Mouse (Mus musculus): ENCODE measurements around the gene Olfr788. TPM values are rescaled to one million over a fixed set of nuclear protein-coding genes. Genes with fewer than 3 reads are reported as not detected.

Gene Olfr788
- total RNA-seq (2021) (not detected), polyA plus RNA-seq (2012; rRNA removed) (not detected in 2 replicates)
- long read RNA-seq = 0 reads

DNA sequence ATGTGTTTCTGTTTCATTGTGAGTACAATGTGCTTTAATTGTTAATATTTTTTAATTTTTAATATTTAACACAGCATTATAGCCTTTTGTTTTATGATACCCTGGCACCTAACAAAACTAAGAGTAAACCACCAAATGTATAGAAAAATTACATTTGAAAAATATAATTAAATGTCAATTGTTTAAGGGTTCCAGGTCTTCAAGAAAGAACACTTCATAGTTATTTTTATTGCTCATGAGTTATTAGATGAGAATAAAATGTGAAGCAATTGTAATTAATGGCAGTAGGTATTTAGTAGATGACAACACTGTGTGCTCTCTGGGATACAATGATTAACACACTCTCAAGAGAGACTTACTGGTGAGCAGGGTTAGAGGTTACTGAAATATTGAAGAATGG lies at the start of gene Olfr788:
Gene Olfr788, plus strand, starts transcription at position 301 of the 400 bp plus-strand sequence.
- no peak for DNase-seq

DNA sequence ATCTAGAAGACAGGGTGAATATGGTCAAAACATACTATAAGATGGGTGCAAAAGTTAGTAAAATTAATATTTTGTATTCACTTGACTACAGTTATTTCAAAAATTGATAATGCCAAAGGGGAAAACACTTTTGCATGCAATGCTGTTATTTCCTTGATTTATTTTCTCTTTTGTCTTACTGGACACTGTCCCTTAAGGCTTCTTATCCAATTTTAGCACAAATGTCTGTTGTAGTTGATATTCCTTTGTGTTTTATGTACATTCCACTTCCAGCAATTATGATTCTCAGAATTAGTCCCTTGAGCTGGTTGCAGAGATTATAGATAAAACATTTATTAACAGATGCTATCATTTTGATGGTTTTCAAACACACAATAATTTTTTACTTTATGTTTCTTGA lies 43.8 kb upstream of the Olfr788 start, which contains the start of gene Olfr786:
Gene Olfr786, plus strand, starts transcription at position 301 of the 400 bp plus-strand sequence.
- no peak for DNase-seq

DNA sequence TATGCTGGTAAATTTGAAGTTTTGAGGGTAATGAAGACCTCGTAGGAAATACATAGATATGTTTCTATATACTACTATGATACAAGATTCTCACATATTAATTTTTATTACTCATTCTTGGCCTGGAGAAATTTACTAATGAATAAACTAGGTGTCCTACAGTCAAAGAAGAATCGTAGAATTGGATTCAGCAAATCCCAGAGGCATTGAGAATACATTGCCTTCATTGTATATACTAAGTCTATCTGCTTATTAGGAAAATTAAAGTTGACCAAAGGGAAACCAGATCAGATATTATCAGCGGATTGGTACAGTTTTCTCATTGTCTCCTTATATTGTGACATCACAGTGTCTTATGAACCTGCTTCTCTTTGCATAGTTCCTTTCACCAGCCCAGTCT lies 9.2 kb upstream of the Olfr788 start, which contains the start of gene Olfr787:
Gene Olfr787, plus strand, starts transcription at position 301 of the 400 bp plus-strand sequence.
- no peak for DNase-seq

DNA sequence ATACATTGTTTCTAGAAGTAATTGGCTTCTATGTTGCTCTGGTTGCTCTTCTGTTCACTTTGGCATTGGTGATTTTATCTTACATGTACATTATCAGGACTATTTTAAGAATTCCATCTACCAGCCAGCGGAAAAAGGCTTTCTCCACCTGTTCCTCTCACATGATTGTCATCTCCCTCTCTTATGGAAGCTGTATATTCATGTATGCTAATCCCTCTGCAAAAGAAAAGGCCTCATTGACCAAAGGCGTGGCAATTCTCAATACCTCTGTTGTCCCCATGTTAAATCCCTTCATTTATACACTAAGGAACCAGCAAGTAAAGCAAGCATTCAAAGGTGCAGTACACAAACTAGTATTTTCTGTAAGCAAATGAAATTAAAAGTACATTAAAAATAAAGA lies 2.5 kb downstream of the Olfr788 start:
- DNase-seq = no peak

DNA sequence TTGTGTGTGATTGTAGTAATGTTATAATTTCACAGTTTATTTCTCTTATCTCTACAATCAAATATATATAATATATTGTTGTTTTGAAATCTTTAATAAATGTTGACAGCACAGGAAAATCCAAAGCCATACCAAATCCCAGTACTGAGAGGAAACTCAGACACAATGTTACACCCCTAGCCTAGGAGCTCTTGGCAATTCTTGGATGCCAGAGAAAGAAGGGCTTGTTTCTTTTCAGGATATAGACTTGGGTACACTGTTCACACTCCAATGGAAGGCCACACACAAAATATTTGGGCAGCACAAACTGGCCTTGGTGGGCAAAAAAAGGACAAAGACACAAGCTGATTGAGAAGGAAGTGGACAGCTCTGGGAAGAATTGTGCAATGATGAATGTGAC lies 2.9 kb downstream of the Olfr788 start:
- DNase-seq = no peak

DNA sequence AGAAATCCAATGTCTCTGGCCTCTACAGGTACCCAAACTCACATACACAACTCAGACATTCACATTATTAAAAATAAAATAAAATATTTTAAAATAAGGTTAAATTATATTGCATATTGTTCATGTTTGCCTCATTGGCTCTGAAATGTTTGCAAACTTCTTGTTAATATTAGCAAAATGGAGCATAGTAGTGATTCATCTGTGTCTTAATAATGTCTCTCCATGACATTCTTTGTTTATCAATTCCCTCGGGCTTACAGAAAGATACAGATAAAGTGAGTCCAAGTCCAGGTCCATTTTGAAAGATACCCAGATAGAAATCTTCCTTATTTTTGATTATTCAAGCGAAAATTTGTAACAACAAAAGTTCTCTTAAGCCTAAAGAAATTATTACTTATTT lies 13.7 kb downstream of the Olfr788 start, which contains the start of gene Olfr789:
Gene Olfr789, plus strand, starts transcription at position 301 of the 400 bp plus-strand sequence.
- no peak for DNase-seq

DNA sequence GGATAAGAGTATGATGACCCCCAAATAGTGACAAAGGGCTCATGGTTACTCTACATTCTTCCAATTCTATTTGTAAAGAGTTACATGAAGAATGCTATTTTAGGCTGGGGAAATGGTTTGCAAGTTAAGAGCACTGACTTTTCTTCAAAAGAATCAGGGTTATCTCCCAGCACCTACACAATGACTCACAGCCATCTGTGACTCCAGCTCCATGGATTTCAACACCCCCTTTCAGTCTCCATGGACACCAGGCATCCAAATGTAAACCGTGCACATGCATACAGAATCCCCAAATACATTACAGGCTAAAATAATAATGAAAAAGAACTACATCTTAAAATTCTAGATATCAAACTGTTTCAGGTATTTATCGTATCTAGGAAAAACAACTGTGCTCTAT lies 19.3 kb downstream of the Olfr788 start:
- DNase-seq = no peak

DNA sequence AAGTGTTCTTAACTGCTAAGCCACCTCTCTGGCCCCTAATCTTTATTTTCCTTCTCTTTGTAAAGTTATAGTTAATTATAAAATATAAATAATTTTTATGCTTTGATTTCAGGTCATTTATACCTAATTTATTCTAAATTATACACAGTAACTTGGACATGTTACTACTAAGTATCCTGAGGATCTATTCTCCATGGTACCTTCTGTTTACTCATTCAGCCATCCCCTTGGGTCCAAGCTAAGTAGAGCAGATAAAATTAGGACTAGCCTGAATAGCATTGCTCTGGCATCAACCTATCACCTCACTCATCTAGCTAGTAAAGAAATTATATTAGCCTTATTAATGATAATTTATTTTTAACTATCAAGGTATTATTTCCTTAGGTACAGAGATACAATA lies 27.4 kb downstream of the Olfr788 start, which contains the start of gene Olfr790:
Gene Olfr790, plus strand, starts transcription at position 301 of the 400 bp plus-strand sequence.
- no peak for DNase-seq

DNA sequence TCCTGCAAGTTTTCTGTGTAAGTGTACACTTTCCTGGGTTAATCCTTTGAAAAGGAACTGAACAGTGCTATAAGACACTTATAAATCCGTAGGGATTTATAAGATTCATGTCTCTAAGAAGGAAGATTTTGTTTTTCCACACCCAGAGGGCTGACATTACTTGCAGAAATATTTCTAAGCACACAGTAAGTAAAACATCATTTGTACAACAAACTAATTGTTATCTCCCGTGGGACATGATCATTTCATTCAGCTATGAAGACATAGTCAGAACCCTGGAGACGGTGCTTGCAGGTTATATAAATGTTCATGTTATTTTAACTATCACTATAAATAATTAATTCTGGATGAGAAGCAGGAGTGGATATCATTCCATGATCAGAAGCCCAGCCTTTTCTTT lies 50.7 kb downstream of the Olfr788 start, which contains the start of gene Olfr791:
Gene Olfr791, plus strand, starts transcription at position 301 of the 400 bp plus-strand sequence.
- DNase-seq = no peak

Other genes starting within 250 kb of the Olfr788 start
- gene Olfr774, start 234.8 kb upstream of the Olfr788 start, total RNA-seq (2021) = not detected
- not detected in 2 replicates for gene Olfr774, start 234.8 kb upstream of the Olfr788 start, polyA plus RNA-seq (2012; rRNA removed)
- gene Olfr775, start 222.6 kb upstream of the Olfr788 start, total RNA-seq (2021) = not detected
- gene Olfr775, start 222.6 kb upstream of the Olfr788 start, polyA plus RNA-seq (2012; rRNA removed) = not detected in 2 replicates
- gene Olfr776, start 211.9 kb upstream of the Olfr788 start, total RNA-seq (2021) = not detected
- gene Olfr776, start 211.9 kb upstream of the Olfr788 start, polyA plus RNA-seq (2012; rRNA removed) = not detected in 2 replicates
- not detected for gene Olfr777, start 199.5 kb upstream of the Olfr788 start, total RNA-seq (2021)
- gene Olfr777, start 199.5 kb upstream of the Olfr788 start, polyA plus RNA-seq (2012; rRNA removed) = not detected in 2 replicates
- gene Olfr780, start 152.9 kb upstream of the Olfr788 start, total RNA-seq (2021) = not detected
- gene Olfr780, start 152.9 kb upstream of the Olfr788 start, polyA plus RNA-seq (2012; rRNA removed) = not detected in 2 replicates
- gene Olfr781, start 142.1 kb upstream of the Olfr788 start, total RNA-seq (2021) = not detected
- not detected in 2 replicates for gene Olfr781, start 142.1 kb upstream of the Olfr788 start, polyA plus RNA-seq (2012; rRNA removed)
- not detected for gene Olfr782, start 122.1 kb upstream of the Olfr788 start, total RNA-seq (2021)
- gene Olfr782, start 122.1 kb upstream of the Olfr788 start, polyA plus RNA-seq (2012; rRNA removed) = not detected in 2 replicates
- not detected for gene Olfr784, start 86.9 kb upstream of the Olfr788 start, total RNA-seq (2021)
- gene Olfr784, start 86.9 kb upstream of the Olfr788 start, polyA plus RNA-seq (2012; rRNA removed) = not detected in 2 replicates
- not detected for gene Olfr785, start 65.6 kb upstream of the Olfr788 start, total RNA-seq (2021)
- gene Olfr785, start 65.6 kb upstream of the Olfr788 start, polyA plus RNA-seq (2012; rRNA removed) = not detected in 2 replicates
- gene Olfr786, start 43.7 kb upstream of the Olfr788 start, total RNA-seq (2021) = not detected
- gene Olfr786, start 43.7 kb upstream of the Olfr788 start, polyA plus RNA-seq (2012; rRNA removed) = not detected in 2 replicates
- gene Olfr787, start 9.1 kb upstream of the Olfr788 start, total RNA-seq (2021) = not detected
- not detected in 2 replicates for gene Olfr787, start 9.1 kb upstream of the Olfr788 start, polyA plus RNA-seq (2012; rRNA removed)
- gene Olfr789, start 13.8 kb downstream of the Olfr788 start, total RNA-seq (2021) = not detected
- not detected in 2 replicates for gene Olfr789, start 13.8 kb downstream of the Olfr788 start, polyA plus RNA-seq (2012; rRNA removed)
- not detected for gene Olfr790, start 27.5 kb downstream of the Olfr788 start, total RNA-seq (2021)
- not detected in 2 replicates for gene Olfr790, start 27.5 kb downstream of the Olfr788 start, polyA plus RNA-seq (2012; rRNA removed)
- not detected for gene Olfr791, start 50.8 kb downstream of the Olfr788 start, total RNA-seq (2021)
- gene Olfr791, start 50.8 kb downstream of the Olfr788 start, polyA plus RNA-seq (2012; rRNA removed) = not detected in 2 replicates
- not detected for gene Olfr792, start 68.2 kb downstream of the Olfr788 start, total RNA-seq (2021)
- gene Olfr792, start 68.2 kb downstream of the Olfr788 start, polyA plus RNA-seq (2012; rRNA removed) = not detected in 2 replicates
- not detected for gene Olfr794, start 96.7 kb downstream of the Olfr788 start, total RNA-seq (2021)
- not detected in 2 replicates for gene Olfr794, start 96.7 kb downstream of the Olfr788 start, polyA plus RNA-seq (2012; rRNA removed)
- gene Olfr796, start 141.6 kb downstream of the Olfr788 start, total RNA-seq (2021) = not detected
- not detected in 2 replicates for gene Olfr796, start 141.6 kb downstream of the Olfr788 start, polyA plus RNA-seq (2012; rRNA removed)
- not detected for gene Olfr798, start 156.9 kb downstream of the Olfr788 start, total RNA-seq (2021)
- not detected in 2 replicates for gene Olfr798, start 156.9 kb downstream of the Olfr788 start, polyA plus RNA-seq (2012; rRNA removed)
- not detected for gene Olfr799, start 166.5 kb downstream of the Olfr788 start, total RNA-seq (2021)
- not detected in 2 replicates for gene Olfr799, start 166.5 kb downstream of the Olfr788 start, polyA plus RNA-seq (2012; rRNA removed)
- not detected for gene Olfr800, start 186.7 kb downstream of the Olfr788 start, total RNA-seq (2021)
- not detected in 2 replicates for gene Olfr800, start 186.7 kb downstream of the Olfr788 start, polyA plus RNA-seq (2012; rRNA removed)
- gene Olfr801, start 202.9 kb downstream of the Olfr788 start, total RNA-seq (2021) = not detected
- not detected in 2 replicates for gene Olfr801, start 202.9 kb downstream of the Olfr788 start, polyA plus RNA-seq (2012; rRNA removed)
- gene Olfr802, start 217.2 kb downstream of the Olfr788 start, total RNA-seq (2021) = not detected
- not detected in 2 replicates for gene Olfr802, start 217.2 kb downstream of the Olfr788 start, polyA plus RNA-seq (2012; rRNA removed)
- not detected for gene Olfr803, start 223.3 kb downstream of the Olfr788 start, total RNA-seq (2021)
- not detected in 2 replicates for gene Olfr803, start 223.3 kb downstream of the Olfr788 start, polyA plus RNA-seq (2012; rRNA removed)
- gene Olfr804, start 232.2 kb downstream of the Olfr788 start, total RNA-seq (2021) = not detected
- gene Olfr804, start 232.2 kb downstream of the Olfr788 start, polyA plus RNA-seq (2012; rRNA removed) = not detected in 2 replicates